Mouse (Mus musculus) stomach, embryonic 16.5 days (tissue): ENCODE results near the gene Dnaja2. TPM values are rescaled to one million over a fixed set of nuclear protein-coding genes. Genes with fewer than 3 reads are reported as not detected.

Experiments
- ATAC-seq: fragments of 200-750 bp; cut with Nextera tagmentation; 2 replicates; pipeline ENCODE4 v1.8.0; 2017; ENCODE audit warnings: moderate number of reproducible peaks, moderate TSS enrichment; ENCODE audit not compliant: insufficient read depth, low FRiP score
- H3K27ac ChIP-seq: fragments of 300-500 bp; sonication (generic); 2 replicates; pipeline ENCODE4 v1.5.1; 2014; ENCODE audit warnings: low read length
- H3K27me3 ChIP-seq: fragments of 300-500 bp; sonication (generic); 2 replicates; pipeline ENCODE4 v1.6.1; 2014; ENCODE audit warnings: low read length, control low read depth, mixed read lengths; ENCODE audit not compliant: control insufficient read depth, insufficient read depth
- H3K36me3 ChIP-seq: fragments of 300-500 bp; sonication (generic); 2 replicates; pipeline ENCODE4 v1.6.1; 2014; ENCODE audit warnings: low read length; ENCODE audit not compliant: control insufficient read depth, insufficient read depth
- H3K4me1 ChIP-seq: fragments of 300-500 bp; sonication (generic); 2 replicates; pipeline ENCODE4 v1.6.1; 2014; ENCODE audit warnings: low read length, control low read depth, mixed read lengths; ENCODE audit not compliant: control insufficient read depth, insufficient read depth
- H3K4me2 ChIP-seq: fragments of 300-500 bp; sonication (generic); 2 replicates; pipeline ENCODE4 v1.6.1; 2014; ENCODE audit warnings: low read depth, low read length, mixed read lengths
- H3K4me3 ChIP-seq: fragments of 300-500 bp; sonication (generic); replicated peaks from 2 replicates; pipeline ENCODE4 v1.5.1; 2014; ENCODE audit warnings: mild to moderate bottlenecking, low read length
- H3K9ac ChIP-seq: fragments of 300-500 bp; sonication (generic); 2 replicates; pipeline ENCODE4 v1.6.1; 2014; ENCODE audit warnings: low read length
- H3K9me3 ChIP-seq: fragments of 300-500 bp; sonication (generic); replicated peaks from 2 replicates; pipeline ENCODE4 v1.6.1; 2016; ENCODE audit warnings: low read length, control low read depth; ENCODE audit not compliant: control insufficient read depth
- WGBS: fragments of 180-500 bp; shearing (Covaris S2); extraction: QIAGEN DNeasy Blood & Tissue Kit; methylation state at CpG from one replicate; pipeline ENCODE4 v1.1.7; 2014; 5-methylcytosine and 5-hydroxymethylcytosine counted together
- polyA plus RNA-seq: library from polyadenylated mRNA; unstranded; fragments of >200 nt; fragmentation: Nextera tagmentation; extraction: Ambion mirVana; gene quantifications from 2 replicates; pipeline ENCODE4 v1.2.1, GENCODE M21; 2015

The Dnaja2 gene
- polyA plus RNA-seq, 1 experiment from 2014 or later: 135 TPM

GRCm38 (mm10) chr8:85559966-85560365 lies 4.8 kb upstream of the Dnaja2 start:
- WGBS: 50% methylated on average over 2 of the region's 2 CpGs
- no peaks in the 10 kb centered on the region for H3K27me3 ChIP-seq
- no peaks in the 10 kb centered on the region for H3K9me3 ChIP-seq
- ATAC-seq: no peak
- no peak overlapping the region for H3K27ac ChIP-seq
- H3K4me1 ChIP-seq: 0 out of 2 replicates have a peak, but pooled peaks cover 2% of the 10 kb centered on the region
- H3K36me3 ChIP-seq: no peaks in the 10 kb centered on the region
- H3K9ac ChIP-seq: no peak overlapping the region
- no peak overlapping the region for H3K4me2 ChIP-seq
- H3K4me3 ChIP-seq: no peak overlapping the region

GRCm38 (mm10) chr8:85559201-85559600 lies 4.1 kb upstream of the Dnaja2 start:
- 0 out of 2 replicates have a peak, but pooled peaks cover 2% of the 10 kb centered on the region for H3K4me1 ChIP-seq
- H3K9ac ChIP-seq: no peak overlapping the region
- no peak for ATAC-seq
- H3K4me3 ChIP-seq: no peak overlapping the region
- H3K27me3 ChIP-seq: no peaks in the 10 kb centered on the region
- H3K9me3 ChIP-seq: no peaks in the 10 kb centered on the region
- H3K4me2 ChIP-seq: no peak overlapping the region
- no peak overlapping the region for H3K27ac ChIP-seq
- H3K36me3 ChIP-seq: no peaks in the 10 kb centered on the region
- WGBS: 85% methylated on average over 1 of the region's 1 CpGs

- H3K4me2 ChIP-seq: no peak overlapping the region
- H3K4me1 ChIP-seq: 0 out of 2 replicates have a peak, but pooled peaks cover 2% of the 10 kb centered on the region
- no peak overlapping the region for H3K27ac ChIP-seq
- H3K9ac ChIP-seq: no peak overlapping the region
- no peaks in the 10 kb centered on the region for H3K9me3 ChIP-seq
- H3K36me3 ChIP-seq: 0 out of 2 replicates have a peak, but pooled peaks cover 4% of the 10 kb centered on the region
- no peak overlapping the region for H3K4me3 ChIP-seq
- H3K27me3 ChIP-seq: no peaks in the 10 kb centered on the region
- 67% methylated on average over 3 of the region's 3 CpGs for WGBS
- no peak for ATAC-seq
These were observed 2.5 kb upstream of the Dnaja2 start for GRCm38 (mm10) chr8:85557601-85557986.

- no peaks in the 10 kb centered on the region for H3K27me3 ChIP-seq
- 82% methylated on average over 2 of the region's 2 CpGs for WGBS
- no peaks in the 10 kb centered on the region for H3K9me3 ChIP-seq
- ATAC-seq: no peak
- H3K9ac ChIP-seq: no peak overlapping the region
- no peak overlapping the region for H3K4me2 ChIP-seq
- no peak overlapping the region for H3K27ac ChIP-seq
- no peak overlapping the region for H3K4me3 ChIP-seq
- 0 out of 2 replicates have a peak, but pooled peaks cover 6% of the 10 kb centered on the region for H3K36me3 ChIP-seq
- 0 out of 2 replicates have a peak, but pooled peaks cover 4% of the 10 kb centered on the region for H3K4me1 ChIP-seq
These were observed 1.9 kb upstream of the Dnaja2 start for GRCm38 (mm10) chr8:85556986-85557600.

- Histone ChIP-seq H3K4me1 (0 out of 2 replicates have a peak, but pooled peaks cover 4% of the 10 kb centered on the region), H3K27ac (peak overlapping the region; percentile 97), H3K9ac (peak overlapping the region; percentile 96), H3K27me3 (no peaks in the 10 kb centered on the region), H3K4me2 (peak overlapping the region; percentile 70), H3K4me3 (peak overlapping the region; percentile 90), H3K9me3 (no peaks in the 10 kb centered on the region), H3K36me3 (0 out of 2 replicates have a peak, but pooled peaks cover 6% of the 10 kb centered on the region)
- peak; percentile 93 for ATAC-seq
- WGBS: under 1% methylated on average over 65 of the region's 66 CpGs
These were observed 558 bp downstream of the Dnaja2 start for GRCm38 (mm10) chr8:85554391-85555180.

GRCm38 (mm10) chr8:85551934-85552333 lies 3.2 kb downstream of the Dnaja2 start:
- WGBS: 90% methylated on average over 1 of the region's 1 CpGs
- no peak for ATAC-seq
- Histone ChIP-seq H3K36me3 (peaks cover 14% of the 10 kb centered on the region), H3K9ac (no peak overlapping the region), H3K27ac (no peak overlapping the region), H3K4me3 (no peak overlapping the region), H3K4me1 (0 out of 2 replicates have a peak, but pooled peaks cover 4% of the 10 kb centered on the region), H3K4me2 (no peak overlapping the region), H3K9me3 (no peaks in the 10 kb centered on the region), H3K27me3 (no peaks in the 10 kb centered on the region)

GRCm38 (mm10) chr8:85536332-85536731 lies 18.8 kb downstream of the Dnaja2 start:
- no peak overlapping the region for H3K27ac ChIP-seq
- H3K4me1 ChIP-seq: no peaks in the 10 kb centered on the region
- no peaks in the 10 kb centered on the region for H3K9me3 ChIP-seq
- no peak overlapping the region for H3K4me2 ChIP-seq
- no peak overlapping the region for H3K9ac ChIP-seq
- WGBS: 98% methylated on average over 2 of the region's 2 CpGs
- no peak for ATAC-seq
- no peak overlapping the region for H3K4me3 ChIP-seq
- no peaks in the 10 kb centered on the region for H3K27me3 ChIP-seq
- H3K36me3 ChIP-seq: peaks cover 25% of the 10 kb centered on the region

GRCm38 (mm10) chr8:85534163-85534562 lies 21.0 kb downstream of the Dnaja2 start:
- H3K9ac ChIP-seq: no peak overlapping the region
- H3K4me1 ChIP-seq: no peaks in the 10 kb centered on the region
- 81% methylated on average over 1 of the region's 1 CpGs for WGBS
- no peak for ATAC-seq
- H3K27me3 ChIP-seq: no peaks in the 10 kb centered on the region
- H3K4me2 ChIP-seq: no peak overlapping the region
- no peaks in the 10 kb centered on the region for H3K9me3 ChIP-seq
- no peak overlapping the region for H3K27ac ChIP-seq
- no peak overlapping the region for H3K4me3 ChIP-seq
- peaks cover 20% of the 10 kb centered on the region for H3K36me3 ChIP-seq

- H3K9me3 ChIP-seq: no peaks in the 10 kb centered on the region
- H3K4me2 ChIP-seq: no peak overlapping the region
- no peak overlapping the region for H3K27ac ChIP-seq
- 82% methylated on average over 2 of the region's 2 CpGs for WGBS
- no peak overlapping the region for H3K9ac ChIP-seq
- H3K4me3 ChIP-seq: no peak overlapping the region
- no peak for ATAC-seq
- H3K27me3 ChIP-seq: no peaks in the 10 kb centered on the region
- peaks cover 13% of the 10 kb centered on the region for H3K36me3 ChIP-seq
- H3K4me1 ChIP-seq: no peaks in the 10 kb centered on the region
These were observed 21.7 kb downstream of the Dnaja2 start for GRCm38 (mm10) chr8:85533434-85533833.
